Mouse (Mus musculus) brown adipose tissue, adult 24 weeks (tissue): ENCODE measurements around the gene Coq6. TPM values are rescaled to one million over a fixed set of nuclear protein-coding genes. Genes with fewer than 3 reads are reported as not detected.
"Not testable (repeated sequence)": the region's sequence is repeated elsewhere in the genome, so short reads cannot be mapped to it uniquely, and the experiment has no call there.

Experiments used
- H3K27ac ChIP-seq: fragments of 200-500 bp; replicated peaks from 2 replicates; pipeline ENCODE4 v1.5.1; 2012; ENCODE audit warnings: low read depth, mild to moderate bottlenecking, low read length
- H3K4me1 ChIP-seq: fragments of 200-500 bp; 2 replicates; pipeline ENCODE4 v1.6.1; 2012; ENCODE audit warnings: low read length, mixed read lengths; ENCODE audit not compliant: control insufficient read depth, insufficient read depth, insufficient read length
- H3K4me3 ChIP-seq: fragments of 200-500 bp; 2 replicates; pipeline ENCODE4 v1.5.1; 2012; ENCODE audit warnings: low read depth, mild to moderate bottlenecking, low read length, moderate library complexity; ENCODE audit not compliant: insufficient read depth
- polyA plus RNA-seq: library from polyadenylated mRNA; stranded (reverse); fragments of >200 nt; gene quantifications from 2 replicates; pipeline ENCODE4 v1.2.4, GENCODE M21; 2012; ENCODE audit not compliant: missing spikeins, insufficient read depth, insufficient read length

Gene Coq6
- 153 and 163 TPM in 2 replicates for polyA plus RNA-seq

GRCm38 (mm10) chr12:84361555-84362489 is at the start of gene Coq6, which contains the start of gene Fam161b:
Coq6 (plus strand) TSS chr12:84361657.
Fam161b (minus strand) TSS chr12:84361833.
- Histone ChIP-seq H3K4me3 (peak within 1 kb of the TSS; percentile 70), H3K27ac (peak within 1 kb of the TSS; percentile 39), H3K4me1 (peaks cover 8% of the 10 kb centered on the region; the same call in 1 of the 2 replicates)

DNA sequence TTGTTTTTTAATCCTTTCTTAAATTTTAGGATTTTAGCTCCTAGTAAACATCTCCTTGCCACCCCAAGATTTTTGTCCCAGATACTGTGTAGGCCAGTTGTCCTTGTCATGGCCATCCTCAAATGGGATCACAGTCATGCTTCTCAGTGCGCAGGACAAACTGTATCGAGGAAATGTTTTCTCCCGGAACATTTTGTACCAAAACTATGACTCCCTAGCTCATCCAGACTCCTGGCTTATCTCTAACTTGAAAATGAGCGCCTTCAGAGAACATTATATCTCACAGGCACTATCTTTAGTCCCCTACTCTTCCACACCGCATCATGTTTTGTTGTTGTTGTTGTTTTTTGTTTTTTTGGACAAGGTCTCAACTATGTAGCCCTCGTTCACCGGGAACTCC is 45.5 kb upstream of the Coq6 start:
- peak overlapping the region; percentile 84 for H3K4me3 ChIP-seq
- peak overlapping the region; percentile 95 for H3K27ac ChIP-seq
- no peaks in the 10 kb centered on the region for H3K4me1 ChIP-seq

- H3K27ac ChIP-seq: peak within 1 kb of the TSS; percentile 95
- H3K4me3 ChIP-seq: peak within 1 kb of the TSS; percentile 84
- H3K4me1 ChIP-seq: no peaks in the 10 kb centered on the region
Observed at GRCm38 (mm10) chr12:84316721-84317621, 44.5 kb upstream of the Coq6 start, which contains the start of gene Zfp410. Zfp410 (plus strand) TSS chr12:84316852.

GRCm38 (mm10) chr12:84327111-84327512 is 34.3 kb upstream of the Coq6 start:
- Histone ChIP-seq H3K4me1 (no peaks in the 10 kb centered on the region), H3K4me3 (no peak overlapping the region), H3K27ac (no peak overlapping the region)

DNA sequence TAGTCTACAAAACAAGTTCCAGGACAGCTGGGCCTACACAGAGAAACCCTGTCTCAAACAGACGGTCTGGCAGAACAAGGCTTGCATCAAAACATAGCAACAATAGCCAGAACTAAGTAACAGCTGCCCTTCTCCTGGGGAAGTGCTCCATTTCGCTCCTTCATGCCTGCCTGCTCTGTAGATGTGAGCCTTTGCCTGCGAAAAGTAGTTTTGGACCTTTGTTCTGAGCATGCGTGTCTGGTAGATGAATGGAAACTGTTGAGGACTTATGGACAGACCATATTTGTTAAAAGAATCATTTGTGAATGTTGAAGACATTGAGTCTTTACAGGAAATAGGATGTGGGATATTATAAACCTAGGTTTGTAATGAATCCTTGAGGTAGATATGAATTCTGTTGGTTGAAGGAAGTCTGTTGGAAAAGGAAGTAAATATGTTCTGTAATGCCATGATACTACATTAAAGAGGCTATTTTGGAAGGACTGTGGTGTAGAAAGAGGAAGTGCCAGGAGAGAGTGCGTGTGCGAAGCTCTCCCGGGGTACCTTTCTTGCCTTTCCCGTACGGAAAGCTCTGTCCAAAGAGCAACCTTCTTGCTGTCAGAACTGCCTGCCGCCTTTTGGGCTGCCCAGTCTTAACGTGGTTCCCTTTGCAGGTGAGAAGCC is 24.4 kb upstream of the Coq6 start:
- H3K4me1 ChIP-seq: no peaks in the 10 kb centered on the region
- H3K27ac ChIP-seq: no peak overlapping the region
- no peak overlapping the region for H3K4me3 ChIP-seq

- Histone ChIP-seq H3K4me1 (no peaks in the 10 kb centered on the region; the same call in 1 of the 2 replicates), H3K4me3 (no peak overlapping the region), H3K27ac (no peak overlapping the region)
Observed at GRCm38 (mm10) chr12:84347192-84347591, 14.3 kb upstream of the Coq6 start.

DNA sequence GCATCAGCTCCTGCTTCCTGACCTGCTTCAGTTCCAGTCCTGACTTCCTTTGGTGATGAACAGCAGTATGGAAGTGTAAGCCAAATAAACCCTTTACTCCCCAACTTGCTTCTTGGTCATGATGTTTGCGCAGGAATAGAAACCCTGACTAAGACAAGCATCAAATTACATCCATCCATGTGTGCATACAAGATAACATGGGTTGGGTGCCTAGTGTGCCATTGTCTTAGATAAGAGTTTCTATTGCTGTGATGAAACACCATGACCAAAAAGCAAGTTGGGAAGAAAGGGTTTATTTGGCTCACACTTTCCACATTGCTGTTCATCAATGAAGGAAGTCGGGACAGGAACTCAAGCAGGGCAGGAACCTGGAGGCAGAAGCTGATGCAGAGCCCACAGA is 2.8 kb upstream of the Coq6 start:
- H3K27ac ChIP-seq, H3K4me3 ChIP-seq, H3K4me1 ChIP-seq: not testable (repeated sequence)

GRCm38 (mm10) chr12:84362872-84363271 is 1.4 kb downstream of the Coq6 start:
- no peak overlapping the region for H3K27ac ChIP-seq
- 0 out of 2 replicates have a peak overlapping the region, but pooled peaks have one; percentile 24 for H3K4me3 ChIP-seq
- peaks cover 8% of the 10 kb centered on the region; the same call in 1 of the 2 replicates for H3K4me1 ChIP-seq

DNA sequence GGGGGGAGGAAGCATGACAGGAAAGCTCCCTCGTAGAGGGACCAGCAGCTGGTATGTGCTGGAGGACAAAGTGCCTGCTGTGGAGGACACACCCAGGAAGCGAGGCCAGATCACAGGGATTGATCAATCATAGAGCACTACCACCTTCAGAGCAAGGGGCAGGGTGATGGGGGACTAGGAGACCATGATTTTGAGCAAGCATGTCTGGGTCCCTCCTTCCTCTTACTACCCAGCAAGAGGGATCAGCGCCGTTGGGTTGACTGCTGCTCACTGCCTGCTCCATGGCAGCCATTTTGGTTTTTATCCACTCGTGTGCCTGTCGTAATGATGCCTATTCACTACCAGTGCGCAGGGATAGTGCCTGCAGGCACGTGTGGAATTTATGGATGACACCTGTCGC is 2.8 kb downstream of the Coq6 start:
- H3K4me3 ChIP-seq: no peak overlapping the region
- H3K27ac ChIP-seq: no peak overlapping the region
- H3K4me1 ChIP-seq: peaks cover 8% of the 10 kb centered on the region; the same call in 1 of the 2 replicates

DNA sequence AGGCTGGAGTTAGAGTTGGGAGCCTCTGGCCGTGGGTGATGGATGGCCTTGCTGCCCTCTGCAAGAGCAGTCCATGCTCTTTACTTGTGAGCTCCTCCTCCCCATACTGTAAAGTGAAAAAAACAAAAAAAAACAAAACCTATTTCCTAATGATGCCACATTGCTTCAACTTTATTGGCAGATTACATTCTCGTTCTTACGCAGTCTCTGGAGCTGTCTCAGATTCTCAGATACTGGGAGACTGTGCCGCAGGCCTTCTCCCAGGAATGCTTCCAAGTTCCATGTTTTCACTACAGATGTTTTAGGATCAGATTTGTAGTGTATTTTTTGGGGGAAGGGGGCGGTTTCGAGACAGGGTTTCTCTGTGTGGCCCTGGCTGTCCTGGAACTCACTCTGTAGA is 3.7 kb downstream of the Coq6 start:
- Histone ChIP-seq H3K4me3 (no peak overlapping the region), H3K27ac (no peak overlapping the region), H3K4me1 (peaks cover 8% of the 10 kb centered on the region; the same call in 1 of the 2 replicates)

DNA sequence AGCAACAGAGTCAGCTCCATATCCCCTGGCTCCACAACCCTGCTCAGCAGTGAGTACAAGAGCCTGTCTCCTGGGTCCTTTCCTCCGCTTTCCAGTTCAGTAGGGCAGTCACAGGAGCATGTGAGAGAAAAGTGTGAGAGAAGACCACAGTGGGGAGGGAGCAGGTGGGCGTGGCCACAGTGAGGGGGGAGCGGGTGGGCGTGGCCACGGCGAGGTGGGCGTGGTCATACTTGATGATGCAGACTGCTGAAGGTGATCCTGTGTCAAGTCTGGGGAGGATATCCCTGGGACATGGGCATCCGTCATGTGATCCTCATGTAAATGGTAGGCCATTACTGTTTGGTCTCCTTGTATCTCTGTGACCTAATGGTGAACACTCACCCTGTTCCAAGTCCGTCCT is 5.5 kb downstream of the Coq6 start:
- Histone ChIP-seq H3K4me1 (peaks cover 8% of the 10 kb centered on the region; the same call in 1 of the 2 replicates), H3K4me3 (no peak overlapping the region)

DNA sequence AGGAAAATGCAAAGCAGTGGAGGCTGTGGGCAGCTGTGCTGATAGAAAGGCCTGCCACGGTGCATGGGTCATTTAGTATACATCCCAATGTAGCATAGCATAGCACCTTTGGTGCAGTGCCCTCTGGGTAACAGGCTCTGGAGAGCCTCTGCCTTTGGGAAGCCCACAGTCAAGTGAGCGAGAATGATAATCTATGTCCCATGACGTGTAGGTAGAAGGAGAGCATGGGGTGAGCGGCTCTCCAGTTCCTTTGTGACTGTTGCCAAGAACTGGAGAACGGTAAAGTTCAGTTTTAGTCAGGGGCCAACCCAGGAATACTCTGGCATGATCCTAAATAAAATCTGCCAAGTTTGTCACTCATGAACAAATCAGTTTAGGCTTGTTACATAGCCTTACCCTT is 10.2 kb downstream of the Coq6 start:
- Histone ChIP-seq H3K27ac (no peak overlapping the region), H3K4me3 (no peak overlapping the region), H3K4me1 (no peaks in the 10 kb centered on the region)

More for the DNA sequence above, 5.5 kb downstream of the Coq6 start:
- no peak overlapping the region for H3K27ac ChIP-seq

DNA sequence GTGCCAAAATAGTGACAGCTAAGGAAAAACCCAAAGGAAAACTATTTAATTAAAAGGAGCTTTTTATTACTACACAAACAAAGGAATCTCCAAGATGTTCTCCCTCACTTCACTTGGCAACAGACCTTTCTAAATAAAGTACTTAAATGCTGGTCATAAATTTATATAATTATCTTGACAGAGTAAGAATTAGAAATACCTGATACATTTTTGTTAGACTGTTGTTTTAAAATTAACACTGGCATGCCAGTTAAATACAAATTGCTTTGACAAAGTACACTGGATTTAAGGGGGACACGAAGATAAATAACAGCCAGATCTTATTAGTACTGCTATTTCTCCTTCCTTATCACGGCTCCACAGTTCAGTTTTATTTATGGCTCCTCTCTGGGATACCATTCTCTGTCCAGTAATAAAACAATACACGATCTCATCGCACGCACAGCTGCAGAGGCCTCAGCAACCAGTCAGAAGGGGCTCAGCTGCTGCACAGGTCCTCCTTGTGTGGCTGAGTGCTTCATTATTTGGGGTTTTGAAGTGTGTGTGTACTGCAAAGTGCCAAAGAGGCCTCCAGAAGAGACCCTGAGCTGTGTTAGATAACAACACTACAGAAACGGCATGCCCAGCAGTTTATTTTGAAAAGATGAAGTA is 12.5 kb downstream of the Coq6 start:
- Histone ChIP-seq H3K27ac (no peak overlapping the region), H3K4me1 (peaks cover 4% of the 10 kb centered on the region), H3K4me3 (no peak overlapping the region)

DNA sequence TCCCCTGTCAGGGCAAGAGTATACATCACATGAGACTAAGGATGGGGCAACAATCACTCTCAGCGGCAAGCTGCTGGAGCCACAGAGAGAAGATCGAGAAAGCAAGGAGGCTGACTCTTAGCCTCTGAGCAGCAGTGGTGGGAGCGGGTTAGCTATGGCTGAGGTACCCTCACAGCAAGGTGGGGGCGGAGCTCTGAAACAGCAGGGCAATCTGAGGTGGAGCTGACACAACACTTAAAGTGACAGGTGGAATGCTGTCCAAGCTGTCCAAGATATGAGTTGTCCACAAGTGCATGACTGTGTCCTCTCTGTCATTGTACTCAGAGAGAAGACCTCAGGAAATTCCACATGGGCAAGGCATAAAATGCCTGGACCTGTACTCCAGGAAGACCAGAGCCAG is 20.9 kb downstream of the Coq6 start:
- H3K27ac ChIP-seq: 0 out of 2 replicates have a peak overlapping the region, but pooled peaks have one; percentile 13
- peaks cover 9% of the 10 kb centered on the region for H3K4me1 ChIP-seq
- no peak overlapping the region for H3K4me3 ChIP-seq
